Mouse (Mus musculus) MEL (cell line): Measurements from ENCODE around the gene Vsir. TPM values are rescaled to one million over a fixed set of nuclear protein-coding genes. Genes with fewer than 3 reads are reported as not detected.

Source experiments
- DNase-seq: peaks from one replicate; pipeline ENCODE4 v3.0.0; 2011; ENCODE audit warnings: low read depth, low spot score
- H3K27ac ChIP-seq: 2 replicates; pipeline ENCODE4 v1.5.1; 2012; ENCODE audit warnings: low read depth, mild to moderate bottlenecking, control low read depth, low read length, moderate library complexity; ENCODE audit not compliant: control insufficient read depth
- H3K27me3 ChIP-seq, 2 experiments: fragments of 150-350 bp in 1 of 2; sonication (generic) in 1 of 2; 2 replicates each; pipeline ENCODE4 v1.6.1; 2012; ENCODE audit warnings: low read length in 2 of 2, mild to moderate bottlenecking in 2 of 2, improper control_type of control experiment in 1 of 2, moderate library complexity in 1 of 2; ENCODE audit not compliant: insufficient read depth in 2 of 2, control insufficient read depth in 1 of 2
- H3K36me3 ChIP-seq, 2 experiments: 2 replicates each; pipeline ENCODE4 v1.6.1; 2012 to 2014; ENCODE audit warnings: low read length in 2 of 2, improper control_type of control experiment in 1 of 2, inconsistent platforms in 1 of 2, mild to moderate bottlenecking in 1 of 2; ENCODE audit not compliant: insufficient read depth in 2 of 2, control insufficient read depth in 1 of 2
- H3K4me1 ChIP-seq, 2 experiments: fragments of 150-350 bp in 1 of 2; sonication (generic) in 1 of 2; 2 replicates each; pipeline ENCODE4 v1.6.1; 2012; ENCODE audit warnings: low read length in 2 of 2, improper control_type of control experiment in 1 of 2, mild to moderate bottlenecking in 1 of 2; ENCODE audit not compliant: insufficient read depth in 2 of 2, control insufficient read depth in 1 of 2
- H3K4me3 ChIP-seq, 2 experiments: fragments of 150-350 bp in 1 of 2; sonication (generic) in 1 of 2; 2 replicates each; pipeline ENCODE4 v1.5.1; 2012; ENCODE audit warnings: low read depth in 2 of 2, low read length in 2 of 2, mild to moderate bottlenecking in 2 of 2, moderate library complexity in 2 of 2, control low read depth in 1 of 2, improper control_type of control experiment in 1 of 2; ENCODE audit not compliant: control insufficient read depth in 1 of 2, insufficient read depth in 1 of 2
- H3K79me2 ChIP-seq: 2 replicates; pipeline ENCODE4 v1.6.1; 2012; ENCODE audit warnings: mild to moderate bottlenecking, low read length, moderate library complexity; ENCODE audit not compliant: control insufficient read depth, poor library complexity, insufficient read depth
- H3K9ac ChIP-seq: 2 replicates; pipeline ENCODE4 v1.6.1; 2012; ENCODE audit warnings: low read depth, mild to moderate bottlenecking, control low read depth, low read length, moderate library complexity; ENCODE audit not compliant: control insufficient read depth, poor library complexity, severe bottlenecking
- H3K9me3 ChIP-seq: fragments of 150-350 bp; sonication (generic); replicated peaks from 2 replicates; pipeline ENCODE4 v1.6.1; 2012; ENCODE audit warnings: mild to moderate bottlenecking, low read length, improper control_type of control experiment, moderate library complexity; ENCODE audit not compliant: insufficient read depth
- BHLHE40 ChIP-seq: IDR thresholded peaks from 2 replicates; pipeline ENCODE4 v1.6.1; 2012; ENCODE audit warnings: low read depth, mild to moderate bottlenecking, inconsistent platforms, low read length, improper control_type of control experiment, borderline replicate concordance
- CHD2 ChIP-seq: IDR thresholded peaks from 2 replicates; pipeline ENCODE4 v1.6.1; 2011; ENCODE audit warnings: low read length, improper control_type of control experiment
- ELF1 ChIP-seq: IDR thresholded peaks from 2 replicates; pipeline ENCODE4 v1.6.1; 2014; ENCODE audit warnings: low read depth, mild to moderate bottlenecking, inconsistent platforms, low read length, improper control_type of control experiment, moderate library complexity
- EP300 ChIP-seq, 2 experiments: IDR thresholded peaks; 2 replicates each; pipeline ENCODE4 v1.6.1; 2011; ENCODE audit warnings: improper control_type of control experiment in 2 of 2, low read length in 2 of 2, low read depth in 1 of 2, mild to moderate bottlenecking in 1 of 2
- ETS1 ChIP-seq: IDR thresholded peaks from 2 replicates; pipeline ENCODE4 v1.6.1; 2012; ENCODE audit warnings: low read depth, mild to moderate bottlenecking, inconsistent platforms, low read length, improper control_type of control experiment, moderate library complexity
- GATA1 ChIP-seq: IDR thresholded peaks from 2 replicates; pipeline ENCODE4 v1.6.1; 2011; ENCODE audit warnings: low read depth, low read length, improper control_type of control experiment
- HCFC1 ChIP-seq: IDR thresholded peaks from 2 replicates; pipeline ENCODE4 v1.6.1; 2012; ENCODE audit warnings: low read depth, mild to moderate bottlenecking, inconsistent platforms, low read length, improper control_type of control experiment, moderate library complexity
- KAT2A ChIP-seq: conservative IDR thresholded peaks from 2 replicates; pipeline ENCODE4 v1.6.1; 2012; ENCODE audit warnings: low read depth, low read length, improper control_type of control experiment, inconsistent platforms
- MAFK ChIP-seq: IDR thresholded peaks from 2 replicates; pipeline ENCODE4 v1.6.1; 2011; ENCODE audit warnings: low read depth, mild to moderate bottlenecking, low read length, improper control_type of control experiment, borderline replicate concordance
- MAX ChIP-seq: IDR thresholded peaks from 2 replicates; pipeline ENCODE4 v1.6.1; 2011; ENCODE audit warnings: low read length, improper control_type of control experiment
- MEF2A ChIP-seq: IDR thresholded peaks from 2 replicates; pipeline ENCODE4 v1.6.1; 2014; ENCODE audit warnings: low read depth, mild to moderate bottlenecking, inconsistent platforms, low read length, improper control_type of control experiment; ENCODE audit not compliant: poor library complexity, insufficient replicate concordance, severe bottlenecking; ENCODE audit errors: extremely low read depth
- MXI1 ChIP-seq: IDR thresholded peaks from 2 replicates; pipeline ENCODE4 v1.6.1; 2011; ENCODE audit warnings: mild to moderate bottlenecking, low read depth, low read length, improper control_type of control experiment
- NELFE ChIP-seq: IDR thresholded peaks from 2 replicates; pipeline ENCODE4 v1.6.1; 2011; ENCODE audit warnings: low read depth, low read length, improper control_type of control experiment
- POLR2AphosphoS5 ChIP-seq: IDR thresholded peaks from 2 replicates; pipeline ENCODE4 v1.6.1; 2012; ENCODE audit warnings: low read depth, borderline replicate concordance, mild to moderate bottlenecking, inconsistent platforms, low read length, moderate library complexity, mixed read lengths
- RAD21 ChIP-seq: IDR thresholded peaks from 2 replicates; pipeline ENCODE4 v1.6.1; 2011; ENCODE audit warnings: mild to moderate bottlenecking, low read depth, low read length, improper control_type of control experiment
- TCF12 ChIP-seq: IDR thresholded peaks from 2 replicates; pipeline ENCODE4 v1.6.1; 2014; ENCODE audit warnings: low read depth, mild to moderate bottlenecking, inconsistent platforms, low read length, improper control_type of control experiment, moderate library complexity
- UBTF ChIP-seq: IDR thresholded peaks from 2 replicates; pipeline ENCODE4 v1.6.1; 2012; ENCODE audit warnings: low read depth, mild to moderate bottlenecking, inconsistent platforms, low read length, improper control_type of control experiment, moderate library complexity, borderline replicate concordance; ENCODE audit not compliant: insufficient read depth
- USF1 ChIP-seq: IDR thresholded peaks from 2 replicates; pipeline ENCODE4 v1.6.1; 2014; ENCODE audit warnings: low read depth, mild to moderate bottlenecking, inconsistent platforms, low read length, improper control_type of control experiment, moderate library complexity
- USF2 ChIP-seq, 2 experiments: IDR thresholded peaks; 2 replicates each; pipeline ENCODE4 v1.6.1; 2011 to 2012; ENCODE audit warnings: improper control_type of control experiment in 2 of 2, low read length in 2 of 2, borderline replicate concordance in 1 of 2, inconsistent platforms in 1 of 2, low read depth in 1 of 2, mild to moderate bottlenecking in 1 of 2; ENCODE audit not compliant: insufficient read depth in 1 of 2
- ZMIZ1 ChIP-seq: IDR thresholded peaks from 2 replicates; pipeline ENCODE4 v1.6.1; 2012; ENCODE audit warnings: low read depth, mild to moderate bottlenecking, inconsistent platforms, low read length, improper control_type of control experiment, moderate library complexity
- polyA plus RNA-seq, 2 experiments: library from polyadenylated mRNA; stranded (reverse) in 1 of 2; unstranded in 1 of 2; fragments of >175 nt in 1 of 2; fragments of >200 nt in 1 of 2; gene quantifications; 2 replicates each; pipeline versions ENCODE4 v1.2.1 to v1.2.4; 2012; ENCODE audit warnings: low replicate concordance in 2 of 2, low read depth in 1 of 2; ENCODE audit not compliant: insufficient read length in 2 of 2, insufficient read depth in 1 of 2, missing spikeins in 1 of 2
- total RNA-seq: library from RNA; depleted of rRNA; stranded (reverse); fragments of 300-350 nt; gene quantifications from 2 replicates; pipeline ENCODE4 v1.2.3, GENCODE M21; 2012

Gene Vsir
- total and polyA plus RNA-seq, 3 experiments: 10.6 to 11.2 TPM; not detected in 1

GRCm38 (mm10) chr10:60390177-60390903 is 43.7 kb downstream of the Vsir start:
- Histone ChIP-seq H3K27me3 (no peaks in the 10 kb centered on the region), H3K4me1 (no peaks in the 10 kb centered on the region), H3K9me3 (no peaks in the 10 kb centered on the region), H3K4me3 (no peak overlapping the region), H3K79me2 (no peaks in the 10 kb centered on the region), H3K9ac (no peak overlapping the region), H3K36me3 (no peaks in the 10 kb centered on the region), H3K27ac (no peak overlapping the region)
- DNase-seq: no peak
- TF ChIP-seq ETS1 (no peak), MAFK (no peak), NELFE (no peak), MAX (no peak), HCFC1 (no peak), POLR2AphosphoS5 (no peak), UBTF (no peak), ZMIZ1 (no peak), BHLHE40 (no peak), GATA1 (no peak), CHD2 (no peak), RAD21 (no peak), ELF1 (no peak), USF1 (no peak)

GRCm38 (mm10) chr10:60390904-60391420 is 44.3 kb downstream of the Vsir start:
- no peaks in the 10 kb centered on the region for H3K79me2 ChIP-seq
- no peaks in the 10 kb centered on the region for H3K9me3 ChIP-seq
- DNase-seq: no peak
- H3K4me1 ChIP-seq: no peaks in the 10 kb centered on the region
- no peaks in the 10 kb centered on the region for H3K36me3 ChIP-seq
- no peak overlapping the region for H3K4me3 ChIP-seq
- no peak overlapping the region for H3K27ac ChIP-seq
- H3K27me3 ChIP-seq: no peaks in the 10 kb centered on the region
- TF ChIP-seq USF1 (no peak), KAT2A (no peak), EP300 (IDR thresholded peaks at IDR 0.05; ENCODE audit: low read depth in 1 of 2, low read length in 2 of 2) (no peak), CHD2 (no peak), MEF2A (no peak), ETS1 (no peak), MXI1 (no peak), TCF12 (no peak), HCFC1 (no peak), USF2 (IDR thresholded peaks at IDR 0.05; ENCODE audit: borderline replicate concordance in 1 of 2, insufficient read depth in 1 of 2, low read depth in 1 of 2, low read length in 2 of 2) (no peak), ELF1 (no peak), RAD21 (no peak), BHLHE40 (no peak)
- H3K9ac ChIP-seq: no peak overlapping the region
